In genomic region chr8:70443326-70443725, GRCm38 (mm10) we compare ENCODE assay signal across 30 mouse cellular contexts. TPM values are rescaled to one million over a fixed set of nuclear protein-coding genes. Genes with fewer than 3 reads are reported as not detected.
DNase-seq lines count a peak whose midpoint lies in the region; ATAC-seq lines count a peak whose summit lies in the region.
"Had no signal": no experiment of that assay in that cellular context is flagged by ENCODE, and none has a peak within 500 bp of the region (broad histone marks: within the 10 kb centered on the region; RNA-seq: fewer than 3 reads in every experiment).

No protein-coding gene starts in this region.

- no peak overlapping the region for H3K4me3 ChIP-seq in heart, embryonic 12.5 days
- no peak overlapping the region for H3K4me3 ChIP-seq in liver, embryonic 13.5 days (replicated peaks)
- no peak overlapping the region for H3K4me3 ChIP-seq in hindbrain, embryonic 12.5 days
- H3K4me3 ChIP-seq: embryonic facial prominence, embryonic 15.5 days; forebrain, embryonic 13.5 days; gastrocnemius, adult 2 months; heart, embryonic 10.5 days; hindbrain, embryonic 15.5 days; midbrain, embryonic 15.5 days; neural tube, embryonic 12.5 days; stomach, embryonic 15.5 days had no signal

- no peaks in the 10 kb centered on the region for H3K9me3 ChIP-seq in heart, embryonic 12.5 days (replicated peaks)
- no peaks in the 10 kb centered on the region for H3K9me3 ChIP-seq in liver, embryonic 13.5 days (replicated peaks)
- no peaks in the 10 kb centered on the region for H3K9me3 ChIP-seq in hindbrain, embryonic 12.5 days (replicated peaks)
- H3K9me3 ChIP-seq: embryonic facial prominence, embryonic 15.5 days; forebrain, embryonic 13.5 days; heart, embryonic 10.5 days; hindbrain, embryonic 15.5 days; midbrain, embryonic 15.5 days; neural tube, embryonic 12.5 days; stomach, embryonic 15.5 days had no signal

- H3K27me3 ChIP-seq in heart, embryonic 12.5 days (replicated peaks) = peaks cover 21% of the 10 kb centered on the region
- peaks cover 15% of the 10 kb centered on the region; the same call in 1 of the 2 replicates for H3K27me3 ChIP-seq in liver, embryonic 13.5 days
- 0 out of 2 replicates have a peak, but pooled peaks cover 6% of the 10 kb centered on the region for H3K27me3 ChIP-seq in hindbrain, embryonic 12.5 days
- H3K27me3 ChIP-seq: embryonic facial prominence, embryonic 15.5 days; forebrain, embryonic 13.5 days; hindbrain, embryonic 15.5 days; neural tube, embryonic 12.5 days; stomach, embryonic 15.5 days had no signal

- no peak for DNase-seq in heart, postnatal 25 days (ENCODE audit: low spot score)
- DNase-seq in 416B (ENCODE audit: low read depth) = peak; percentile 67
- DNase-seq in liver, embryonic 13.5 days = peak; percentile 88
- DNase-seq in lung, adult 18-20 months = no peak
- no peak for DNase-seq in kidney, postnatal 36 days
- DNase-seq: adrenal gland, adult 8-10 months; cerebellum, adult 2 months; cerebellum, postnatal 36 days; gastrocnemius, adult 2 months; heart, postnatal 14 days; kidney, adult 2 months; kidney, postnatal 25 days; layer of hippocampus, postnatal 36 days; lung, adult 2 months; lung, postnatal 14 days; right cerebral cortex, postnatal 14 days; thymus, adult 18-20 months; thymus, postnatal 36 days had no signal

- intact Hi-C loops in heart, postnatal 25 days (cut with DNase I) = no loop called here

- no peak overlapping the region for H3K9ac ChIP-seq in heart, embryonic 12.5 days
- H3K9ac ChIP-seq in liver, embryonic 13.5 days = peak overlapping the region; percentile 52
- H3K9ac ChIP-seq in hindbrain, embryonic 12.5 days = no peak overlapping the region
- H3K9ac ChIP-seq: embryonic facial prominence, embryonic 15.5 days; forebrain, embryonic 13.5 days; hindbrain, embryonic 15.5 days; midbrain, embryonic 15.5 days; neural tube, embryonic 12.5 days; stomach, embryonic 15.5 days had no signal

- whole genome bisulfite sequencing in heart, embryonic 12.5 days = 72% methylated on average over 4 of the region's 4 CpGs
- WGBS in liver, embryonic 13.5 days (ENCODE audit: insufficient replicate concordance) = 60% methylated on average over 4 of the region's 4 CpGs
- 86% methylated on average over 4 of the region's 4 CpGs for WGBS in hindbrain, embryonic 12.5 days

- H3K27ac ChIP-seq in heart, embryonic 12.5 days (ENCODE audit: poor library complexity, severe bottlenecking) = peak overlapping the region; percentile 16; the same call in 1 of the 2 replicates
- H3K27ac ChIP-seq in liver, embryonic 13.5 days = peak overlapping the region; percentile 89
- H3K27ac ChIP-seq in hindbrain, embryonic 12.5 days = no peak overlapping the region
- H3K27ac ChIP-seq: embryonic facial prominence, embryonic 15.5 days; forebrain, embryonic 13.5 days; gastrocnemius, adult 2 months; heart, embryonic 10.5 days; hindbrain, embryonic 15.5 days; midbrain, embryonic 15.5 days; neural tube, embryonic 12.5 days; stomach, embryonic 15.5 days had no signal

- H3K4me2 ChIP-seq in heart, embryonic 12.5 days = no peak overlapping the region
- peak overlapping the region; percentile 43 for H3K4me2 ChIP-seq in liver, embryonic 13.5 days
- H3K4me2 ChIP-seq in hindbrain, embryonic 12.5 days (replicated peaks) = no peak overlapping the region
- H3K4me2 ChIP-seq: embryonic facial prominence, embryonic 15.5 days; forebrain, embryonic 13.5 days; hindbrain, embryonic 15.5 days; midbrain, embryonic 15.5 days; neural tube, embryonic 12.5 days; stomach, embryonic 15.5 days had no signal

- no peaks in the 10 kb centered on the region for H3K36me3 ChIP-seq in heart, embryonic 12.5 days
- H3K36me3 ChIP-seq in liver, embryonic 13.5 days = no peaks in the 10 kb centered on the region
- no peaks in the 10 kb centered on the region for H3K36me3 ChIP-seq in hindbrain, embryonic 12.5 days
- H3K36me3 ChIP-seq: embryonic facial prominence, embryonic 15.5 days; heart, embryonic 10.5 days; hindbrain, embryonic 15.5 days; midbrain, embryonic 15.5 days; neural tube, embryonic 12.5 days; stomach, embryonic 15.5 days had no signal

- peaks cover 19% of the 10 kb centered on the region for H3K4me1 ChIP-seq in heart, embryonic 12.5 days (replicated peaks)
- H3K4me1 ChIP-seq in liver, embryonic 13.5 days (replicated peaks) = peaks cover 49% of the 10 kb centered on the region
- peaks cover 11% of the 10 kb centered on the region for H3K4me1 ChIP-seq in hindbrain, embryonic 12.5 days

- peak; percentile 63 for ATAC-seq in heart, embryonic 12.5 days (ENCODE audit: insufficient number of reproducible peaks, low FRiP score)
- ATAC-seq in erythroblast, adult 5-6 weeks (replicated peaks; ENCODE audit: low FRiP score, poor library complexity, severe bottlenecking) = peak; percentile 60
- peak; percentile 39; the same call in 1 of the 2 replicates for ATAC-seq in liver, embryonic 13.5 days (ENCODE audit: low read depth)
- ATAC-seq in hindbrain, embryonic 12.5 days (ENCODE audit: low FRiP score) = no peak
- ATAC-seq: activated CD4-positive, CD25-positive, alpha-beta regulatory T cell, adult 4 months; forebrain, embryonic 13.5 days; midbrain, embryonic 15.5 days had no signal

RNA-seq across cellular contexts. Expression of gene Crtc1, which starts 3.9 kb away (rescaled TPM):
- polyA plus RNA-seq in heart, embryonic 12.5 days (2016; fragmentation: Nextera tagmentation; extraction: Ambion mirVana) = 14.9 and 15.0 TPM in 2 replicates
- total RNA-seq in heart, postnatal 25 days (2021) = 10 to 100 TPM; 10.3 to 10.6 TPM
- total RNA-seq in erythroblast, adult 5-6 weeks (2015; ENCODE audit: low replicate concordance) = 4.2 and 4.4 TPM in 2 replicates
- 1.7 and 2.0 TPM in 2 replicates for total RNA-seq in erythroblast, adult 5-6 weeks (2017; ENCODE audit: low replicate concordance)
- 3.9 and 4.9 TPM in 2 replicates for polyA plus RNA-seq in liver, embryonic 13.5 days (2015; fragmentation: Nextera tagmentation; extraction: Ambion mirVana)
- 24.6 and 27.1 TPM in 2 replicates for polyA plus RNA-seq in hindbrain, embryonic 12.5 days (2016; fragmentation: Nextera tagmentation; extraction: Ambion mirVana)

RNA-seq across cellular contexts. Expression of gene Klhl26, which starts 33.4 kb away (rescaled TPM):
- 12.6 and 14.0 TPM in 2 replicates for polyA plus RNA-seq in heart, embryonic 12.5 days (2016; fragmentation: Nextera tagmentation; extraction: Ambion mirVana)
- total RNA-seq in heart, postnatal 25 days (2021) = 1 to 10 TPM; 7.6 to 7.7 TPM
- 0.38 and 1.7 TPM in 2 replicates for total RNA-seq in erythroblast, adult 5-6 weeks (2015; ENCODE audit: low replicate concordance)
- 1.8 and 2.8 TPM in 2 replicates for total RNA-seq in erythroblast, adult 5-6 weeks (2017; ENCODE audit: low replicate concordance)
- 6.7 and 7.0 TPM in 2 replicates for polyA plus RNA-seq in liver, embryonic 13.5 days (2015; fragmentation: Nextera tagmentation; extraction: Ambion mirVana)
- 22.2 and 23.9 TPM in 2 replicates for polyA plus RNA-seq in hindbrain, embryonic 12.5 days (2016; fragmentation: Nextera tagmentation; extraction: Ambion mirVana)

RNA-seq across cellular contexts. Expression of gene Tmem59l, which starts 43.8 kb away (rescaled TPM):
- 0.22 and 0.33 TPM in 2 replicates for polyA plus RNA-seq in heart, embryonic 12.5 days (2016; fragmentation: Nextera tagmentation; extraction: Ambion mirVana)
- not detected for total RNA-seq in heart, postnatal 25 days (2021)
- total RNA-seq in erythroblast, adult 5-6 weeks (2015; ENCODE audit: low replicate concordance) = not detected in 2 replicates
- not detected in 2 replicates for total RNA-seq in erythroblast, adult 5-6 weeks (2017; ENCODE audit: low replicate concordance)
- polyA plus RNA-seq in liver, embryonic 13.5 days (2015; fragmentation: Nextera tagmentation; extraction: Ambion mirVana) = 0.14 and 0.33 TPM in 2 replicates
- polyA plus RNA-seq in hindbrain, embryonic 12.5 days (2016; fragmentation: Nextera tagmentation; extraction: Ambion mirVana) = 27.0 and 29.2 TPM in 2 replicates
- total RNA-seq: gastrocnemius, adult 2 months; heart, postnatal 14 days; megakaryocyte-erythroid progenitor cell, adult 5-6 weeks had no signal

RNA-seq across cellular contexts. Expression of gene Crlf1, which starts 49.6 kb away (rescaled TPM):
- 1.00 and 1.8 TPM in 2 replicates for polyA plus RNA-seq in heart, embryonic 12.5 days (2016; fragmentation: Nextera tagmentation; extraction: Ambion mirVana)
- under 1 TPM; 0.34 to 0.81 TPM for total RNA-seq in heart, postnatal 25 days (2021)
- 3.7 TPM in 1 of 2 replicates, not detected in the other for total RNA-seq in erythroblast, adult 5-6 weeks (2015; ENCODE audit: low replicate concordance)
- 2.5 TPM in 1 of 2 replicates, not detected in the other for total RNA-seq in erythroblast, adult 5-6 weeks (2017; ENCODE audit: low replicate concordance)
- polyA plus RNA-seq in liver, embryonic 13.5 days (2015; fragmentation: Nextera tagmentation; extraction: Ambion mirVana) = 3.2 and 3.6 TPM in 2 replicates
- 3.3 and 4.2 TPM in 2 replicates for polyA plus RNA-seq in hindbrain, embryonic 12.5 days (2016; fragmentation: Nextera tagmentation; extraction: Ambion mirVana)
- polyA plus RNA-seq: activated CD4-positive, CD25-positive, alpha-beta regulatory T cell, adult 4 months had no signal

Comparison
In these comparisons a context has a peak if more than half of its experiments do, and no peak if none do; other contexts are left out.
1. DNase-seq: peak in 416B (single experiment) and liver, embryonic 13.5 days (single experiment); none in heart, postnatal 25 days (single experiment), lung, adult 18-20 months (0 of 2) and kidney, postnatal 36 days (0 of 2).
2. RNA of gene Tmem59l, which starts 43.8 kb away (polyA plus RNA-seq): 27.0 to 29.2 TPM in hindbrain, embryonic 12.5 days; 0.14 to 0.33 TPM in liver, embryonic 13.5 days and 0.22 to 0.33 TPM in heart, embryonic 12.5 days; every median in the first group is over 10 times any median in the second.